Mouse (Mus musculus): Measurements from ENCODE around the gene Kel. TPM values are rescaled to one million over a fixed set of nuclear protein-coding genes. Genes with fewer than 3 reads are reported as not detected.

The Kel gene
- polyA plus RNA-seq (2015; fragmentation: Nextera tagmentation; extraction: Ambion mirVana), result 2.1 and 3.5 TPM in 2 replicates

DNA sequence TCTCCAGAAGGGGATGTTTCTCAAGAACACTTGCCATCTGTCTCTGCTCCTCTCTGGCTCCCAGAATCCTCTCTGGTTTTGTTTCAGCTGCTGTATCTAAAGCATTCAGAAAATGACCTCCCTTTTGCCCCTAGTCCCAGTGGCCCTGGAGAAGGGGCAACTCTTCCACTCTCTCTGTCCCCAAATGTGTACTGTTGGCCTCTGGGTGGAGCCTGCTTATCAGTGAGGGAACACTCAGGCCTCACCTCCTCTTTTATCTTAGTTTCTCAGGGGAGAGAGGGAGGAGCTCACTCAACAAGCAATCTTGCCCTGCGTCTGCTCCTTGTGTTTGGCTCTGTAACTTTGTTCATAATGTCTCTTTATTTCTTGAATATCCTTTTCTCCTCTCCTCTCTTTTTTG is at the start of gene Kel:
Kel (minus strand) TSS at position 217 of the 400 bp plus-strand sequence.
- Histone ChIP-seq H3K9ac (no peak within 1 kb of the TSS), H3K36me3 (no peaks in the 10 kb centered on the region), H3K27ac (no peak within 1 kb of the TSS), H3K9me3 (no peaks in the 10 kb centered on the region), H3K27me3 (no peaks in the 10 kb centered on the region), H3K4me1 (no peaks in the 10 kb centered on the region), H3K4me2 (replicated peaks) (no peak within 1 kb of the TSS), H3K4me3 (no peak within 1 kb of the TSS)
- peak; percentile 48; the same call in 1 of the 2 replicates for ATAC-seq (ENCODE audit: low FRiP score, low read depth)
- 44% methylated on average over 1 of the region's 1 CpGs for WGBS

DNA sequence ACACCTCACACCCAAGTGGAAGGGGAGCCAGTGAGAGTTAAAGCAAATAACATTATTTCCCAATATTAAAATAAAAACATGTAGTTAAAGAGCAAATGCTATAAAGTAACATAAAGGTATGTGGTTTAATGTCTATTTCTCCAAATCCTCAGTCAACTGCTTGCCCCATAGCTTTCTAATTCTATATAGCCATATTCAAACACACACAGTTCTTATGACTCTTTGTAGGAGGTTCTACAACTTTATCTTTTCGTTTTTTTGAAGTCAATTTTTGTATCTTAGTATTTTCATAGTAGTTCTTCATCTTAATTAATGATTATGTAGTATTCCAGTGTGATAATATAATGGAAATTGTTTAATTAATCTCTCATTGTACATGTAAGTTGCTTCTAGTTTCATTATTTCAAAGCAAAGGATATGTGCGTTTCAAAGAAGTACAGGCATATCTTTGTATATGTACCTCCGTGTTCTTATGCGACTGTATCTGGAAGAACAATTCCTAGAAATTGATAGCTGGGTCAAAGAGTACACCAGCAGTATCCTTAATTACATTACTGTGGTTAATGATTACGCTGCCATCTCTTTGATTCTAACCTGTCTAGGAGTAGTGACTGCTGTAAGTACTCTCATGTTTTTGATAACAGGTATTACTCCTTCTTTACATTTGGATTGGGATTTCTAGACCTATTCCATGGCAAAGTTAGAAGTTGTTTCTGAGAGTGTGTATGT is 40.7 kb upstream of the Kel start:
- Histone ChIP-seq H3K4me3 (no peak overlapping the region), H3K4me2 (replicated peaks) (no peak overlapping the region), H3K9ac (no peak overlapping the region), H3K9me3 (no peaks in the 10 kb centered on the region), H3K36me3 (no peaks in the 10 kb centered on the region), H3K27ac (no peak overlapping the region), H3K27me3 (no peaks in the 10 kb centered on the region), H3K4me1 (no peaks in the 10 kb centered on the region)
- 80% methylated on average over 5 of the region's 5 CpGs for WGBS
- no peak for ATAC-seq (ENCODE audit: low FRiP score, low read depth)

DNA sequence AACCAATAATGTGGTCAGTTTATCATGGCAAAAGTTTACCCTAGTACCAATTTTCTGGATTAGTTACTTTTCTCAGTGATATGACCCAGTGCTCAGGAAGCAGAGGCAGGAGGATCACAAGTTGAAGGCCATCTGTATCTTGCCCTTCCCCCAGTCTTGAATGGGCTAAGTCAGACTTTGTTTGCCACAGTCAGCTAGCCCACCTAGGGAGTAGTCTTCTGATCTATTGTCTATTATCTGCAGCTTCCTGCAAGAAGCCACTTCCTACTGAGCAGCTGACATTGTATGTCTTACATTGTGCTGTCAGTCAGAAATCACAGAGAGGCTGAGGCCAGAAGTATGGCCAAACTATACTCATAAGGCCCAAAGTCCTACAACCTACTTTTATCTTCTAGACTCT is 37.0 kb upstream of the Kel start:
- Histone ChIP-seq H3K4me3 (no peak overlapping the region), H3K27ac (no peak overlapping the region), H3K4me2 (replicated peaks) (no peak overlapping the region), H3K9ac (no peak overlapping the region), H3K36me3 (no peaks in the 10 kb centered on the region), H3K4me1 (no peaks in the 10 kb centered on the region), H3K9me3 (no peaks in the 10 kb centered on the region), H3K27me3 (no peaks in the 10 kb centered on the region)
- ATAC-seq (ENCODE audit: low FRiP score, low read depth), result no peak

DNA sequence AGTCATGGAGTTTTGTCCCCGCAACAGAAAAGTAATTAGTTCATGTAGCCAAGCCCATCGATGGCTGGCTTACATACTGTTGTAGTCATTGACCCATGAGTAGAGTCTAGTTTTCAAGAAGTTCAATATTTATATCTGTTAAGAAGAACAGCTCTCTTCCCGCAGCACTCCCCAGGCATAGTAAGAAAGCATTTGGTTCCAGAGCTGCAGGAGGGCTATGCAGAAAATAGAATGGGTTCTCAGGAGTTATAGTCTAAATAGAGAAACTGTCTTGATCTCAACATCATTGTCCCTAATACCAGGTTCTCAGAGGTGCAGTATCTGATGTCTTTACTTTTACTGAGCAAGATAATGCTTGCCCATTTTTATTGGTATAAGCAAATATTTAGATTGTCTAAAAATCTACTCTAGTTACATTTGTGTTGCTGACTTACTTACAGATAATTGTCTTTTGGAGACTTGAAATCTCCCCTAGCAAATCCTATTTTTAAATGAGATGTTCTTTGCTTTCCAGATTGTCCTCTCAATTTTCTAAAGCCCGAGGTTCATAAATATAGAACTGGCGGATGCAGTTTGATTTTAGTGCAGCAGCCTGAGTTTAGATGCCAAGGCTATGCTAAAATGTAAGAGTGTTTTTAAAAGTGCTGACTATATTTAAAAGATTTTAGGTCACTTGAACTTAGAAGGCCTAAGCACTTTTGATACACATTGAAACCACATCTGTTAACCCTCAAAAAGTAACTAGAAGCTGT is 30.8 kb upstream of the Kel start:
- Histone ChIP-seq H3K4me1 (no peaks in the 10 kb centered on the region), H3K9ac (no peak overlapping the region), H3K4me3 (no peak overlapping the region), H3K4me2 (replicated peaks) (no peak overlapping the region), H3K27me3 (no peaks in the 10 kb centered on the region), H3K27ac (no peak overlapping the region), H3K36me3 (no peaks in the 10 kb centered on the region), H3K9me3 (no peaks in the 10 kb centered on the region)
- no peak for ATAC-seq (ENCODE audit: low FRiP score, low read depth)
- 86% methylated on average over 5 of the region's 5 CpGs for WGBS

DNA sequence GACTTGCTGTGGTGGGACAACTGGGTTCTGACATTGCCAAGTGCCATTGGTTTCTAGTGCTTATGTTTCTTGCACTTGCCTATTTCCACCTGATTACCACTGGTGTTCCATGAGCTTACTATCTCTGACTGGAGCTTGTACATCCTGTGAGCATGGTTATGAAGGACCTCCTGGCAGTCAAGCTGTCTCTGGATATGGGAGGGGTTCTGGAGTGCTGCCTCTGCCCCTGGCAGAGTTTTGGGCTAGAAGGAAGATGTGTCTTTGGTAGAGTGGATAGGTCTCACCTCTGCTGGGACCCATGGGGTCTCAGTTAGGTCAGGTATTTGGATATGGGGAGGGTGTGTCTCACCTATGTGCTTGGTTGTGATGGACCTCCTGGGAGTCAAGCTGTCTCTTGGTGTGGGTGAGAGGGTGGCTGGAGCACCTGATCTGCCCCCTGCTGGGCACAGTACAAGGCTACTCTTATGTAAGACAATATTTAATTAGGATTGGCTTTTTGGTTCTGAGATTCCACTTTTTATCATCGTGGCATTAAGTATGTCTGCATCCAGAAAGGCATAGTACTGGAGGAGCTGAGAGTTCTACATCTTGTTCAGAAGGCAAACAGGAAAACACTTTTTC is 24.0 kb upstream of the Kel start:
- Histone ChIP-seq H3K4me1 (no peaks in the 10 kb centered on the region), H3K36me3 (no peaks in the 10 kb centered on the region), H3K27ac (no peak overlapping the region), H3K9ac (no peak overlapping the region), H3K27me3 (no peaks in the 10 kb centered on the region), H3K9me3 (no peaks in the 10 kb centered on the region), H3K4me2 (replicated peaks) (no peak overlapping the region), H3K4me3 (no peak overlapping the region)
- ATAC-seq (ENCODE audit: low FRiP score, low read depth), result no peak
- WGBS, result 84% methylated on average over 1 of the region's 1 CpGs

DNA sequence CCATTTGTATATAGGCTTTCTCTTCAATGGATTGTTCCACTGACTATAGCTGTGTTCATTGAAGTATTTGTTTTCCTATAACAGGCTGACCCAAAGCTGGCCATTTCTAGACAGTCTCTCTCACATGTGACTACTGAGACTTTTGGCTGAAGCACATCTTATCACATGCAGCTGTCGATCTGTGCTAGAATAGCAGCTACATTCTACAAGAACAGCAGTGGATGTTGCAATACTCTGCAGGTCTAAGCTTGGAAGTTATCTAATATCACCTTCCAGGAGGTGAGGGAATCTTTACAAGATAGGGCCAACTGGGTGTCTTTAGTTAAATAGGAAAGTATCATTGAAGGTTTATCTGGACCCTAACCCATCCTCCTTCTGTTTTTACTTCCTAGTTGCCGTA is 17.3 kb upstream of the Kel start:
- no peak overlapping the region for H3K27ac ChIP-seq
- no peaks in the 10 kb centered on the region for H3K36me3 ChIP-seq
- WGBS, result 86% methylated on average over 2 of the region's 2 CpGs
- no peak for ATAC-seq (ENCODE audit: low FRiP score, low read depth)
- no peak overlapping the region for H3K9ac ChIP-seq
- H3K9me3 ChIP-seq, result no peaks in the 10 kb centered on the region
- no peak overlapping the region for H3K4me3 ChIP-seq
- no peaks in the 10 kb centered on the region for H3K4me1 ChIP-seq
- H3K4me2 ChIP-seq (replicated peaks), result no peak overlapping the region
- no peaks in the 10 kb centered on the region for H3K27me3 ChIP-seq

DNA sequence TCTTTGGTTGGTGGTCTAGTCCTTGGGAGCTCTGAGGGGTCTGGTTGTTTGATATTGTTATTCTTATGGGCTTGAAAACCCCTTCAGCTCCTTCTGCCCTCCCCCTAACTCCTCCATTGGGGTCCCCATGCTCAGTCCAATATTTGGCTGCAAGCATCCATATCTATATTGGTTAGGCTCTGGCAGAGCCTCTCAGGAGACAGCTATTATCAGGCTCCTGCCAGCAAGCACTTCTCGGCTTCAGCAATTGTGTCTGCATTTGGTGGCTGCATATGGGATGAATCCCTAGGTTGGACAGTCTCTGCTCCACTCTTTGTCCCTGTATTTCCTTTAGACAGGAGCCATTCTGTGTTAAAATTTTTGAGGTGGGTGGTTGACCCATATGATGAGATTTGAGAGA is 6.1 kb upstream of the Kel start:
- Histone ChIP-seq H3K9me3 (no peaks in the 10 kb centered on the region), H3K9ac (no peak overlapping the region), H3K4me2 (replicated peaks) (no peak overlapping the region), H3K27me3 (no peaks in the 10 kb centered on the region), H3K4me1 (no peaks in the 10 kb centered on the region), H3K4me3 (no peak overlapping the region), H3K36me3 (no peaks in the 10 kb centered on the region), H3K27ac (no peak overlapping the region)
- WGBS, result 72% methylated on average over 1 of the region's 1 CpGs
- no peak for ATAC-seq (ENCODE audit: low FRiP score, low read depth)

DNA sequence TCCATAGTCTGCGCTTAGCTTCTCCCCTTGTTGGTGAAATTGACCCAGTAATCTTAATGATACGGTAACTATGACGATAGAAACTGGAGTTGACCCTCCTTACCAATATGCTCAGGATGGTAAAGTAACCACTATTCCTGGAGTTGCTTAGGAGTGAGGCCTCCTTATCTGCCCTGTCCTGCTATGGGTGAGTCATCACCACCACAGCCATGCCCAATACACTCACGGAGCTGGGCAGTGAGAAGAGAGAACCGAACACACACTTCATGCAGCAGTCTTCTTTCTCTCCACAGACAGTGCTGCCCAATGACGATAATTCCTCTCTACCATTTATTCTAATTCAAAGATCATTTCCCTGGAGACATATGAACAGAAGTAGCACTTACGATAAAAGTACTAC is 2.1 kb upstream of the Kel start:
- 90% methylated on average over 7 of the region's 7 CpGs for WGBS

DNA sequence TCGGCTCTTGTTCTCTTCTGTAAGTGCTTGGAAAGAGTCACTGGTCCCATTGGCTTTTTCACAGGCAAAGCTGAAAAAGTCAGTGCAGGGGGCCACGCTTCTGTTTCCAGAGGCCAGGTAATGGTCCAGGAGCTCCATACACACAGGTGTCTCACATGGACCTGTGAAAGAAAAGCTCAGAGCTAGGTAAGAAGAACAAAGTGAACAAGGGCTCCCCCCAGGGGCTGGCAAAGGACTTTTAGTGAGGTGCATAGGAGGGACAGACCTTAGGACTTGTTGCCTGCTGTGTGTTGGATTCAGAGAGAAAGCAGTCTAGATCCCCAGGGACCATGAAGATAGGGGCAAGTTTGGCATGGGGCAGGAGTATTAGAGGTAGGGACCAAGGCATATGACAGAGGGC is 1.2 kb downstream of the Kel start:
- H3K27ac ChIP-seq, result no peak overlapping the region
- H3K9ac ChIP-seq, result no peak overlapping the region
- no peak overlapping the region for H3K4me3 ChIP-seq
- no peaks in the 10 kb centered on the region for H3K9me3 ChIP-seq
- no peaks in the 10 kb centered on the region for H3K27me3 ChIP-seq
- H3K4me2 ChIP-seq (replicated peaks), result no peak overlapping the region
- no peaks in the 10 kb centered on the region for H3K36me3 ChIP-seq
- WGBS, result 80% methylated on average over 2 of the region's 2 CpGs
- no peak for ATAC-seq (ENCODE audit: low FRiP score, low read depth)
- no peaks in the 10 kb centered on the region for H3K4me1 ChIP-seq

More for the DNA sequence above, 2.1 kb upstream of the Kel start:
- ATAC-seq (ENCODE audit: low FRiP score, low read depth), result no peak
- no peak overlapping the region for H3K4me2 ChIP-seq (replicated peaks)
- no peaks in the 10 kb centered on the region for H3K9me3 ChIP-seq
- no peaks in the 10 kb centered on the region for H3K27me3 ChIP-seq
- H3K27ac ChIP-seq, result no peak overlapping the region
- H3K36me3 ChIP-seq, result no peaks in the 10 kb centered on the region
- no peak overlapping the region for H3K4me3 ChIP-seq
- H3K9ac ChIP-seq, result no peak overlapping the region
- no peaks in the 10 kb centered on the region for H3K4me1 ChIP-seq

DNA sequence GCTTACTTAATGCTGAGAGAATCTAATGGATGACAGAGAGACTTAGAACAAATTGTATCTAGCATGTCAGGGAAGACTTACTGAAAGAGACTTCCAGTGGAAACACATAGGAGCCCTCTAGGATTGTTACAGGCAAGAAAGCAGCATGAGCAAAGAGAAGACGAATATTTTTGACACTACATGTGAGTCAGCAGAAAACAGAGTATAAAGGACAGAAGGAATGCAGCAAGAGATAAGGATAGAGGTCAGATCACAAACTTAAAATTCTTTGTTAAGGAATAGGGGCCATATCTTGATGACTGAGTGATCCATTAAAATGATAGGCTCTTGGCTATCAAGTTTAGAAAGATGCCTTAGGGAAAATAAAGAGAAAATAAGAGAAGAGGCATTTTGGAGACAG is 2.9 kb downstream of the Kel start:
- 74% methylated on average over 1 of the region's 1 CpGs for WGBS
- Histone ChIP-seq H3K4me1 (no peaks in the 10 kb centered on the region), H3K9me3 (no peaks in the 10 kb centered on the region), H3K4me2 (replicated peaks) (no peak overlapping the region), H3K4me3 (no peak overlapping the region), H3K27ac (no peak overlapping the region), H3K36me3 (no peaks in the 10 kb centered on the region), H3K27me3 (no peaks in the 10 kb centered on the region), H3K9ac (no peak overlapping the region)
- no peak for ATAC-seq (ENCODE audit: low FRiP score, low read depth)

DNA sequence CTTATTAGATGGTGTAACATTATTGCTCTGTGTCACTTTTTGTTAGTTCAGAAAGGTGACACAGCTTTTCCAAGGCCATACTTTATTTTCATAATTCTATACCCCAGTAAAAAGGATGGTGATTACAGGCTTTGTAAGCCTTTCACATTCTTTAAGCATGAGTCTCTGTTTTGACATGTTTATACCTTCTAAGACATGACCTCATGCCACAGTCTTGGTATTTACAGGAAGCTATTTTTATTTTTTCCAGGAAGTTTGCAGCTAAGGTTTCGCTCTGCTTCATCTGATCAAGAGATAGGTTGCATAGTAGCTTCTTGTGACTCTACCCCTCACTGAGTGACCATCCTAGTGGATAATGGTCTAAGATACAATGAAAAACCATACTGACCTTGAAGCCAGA is 9.7 kb downstream of the Kel start:
- Histone ChIP-seq H3K36me3 (no peaks in the 10 kb centered on the region), H3K27ac (no peak overlapping the region), H3K4me3 (no peak overlapping the region), H3K4me2 (replicated peaks) (no peak overlapping the region), H3K4me1 (no peaks in the 10 kb centered on the region), H3K27me3 (no peaks in the 10 kb centered on the region), H3K9ac (no peak overlapping the region), H3K9me3 (no peaks in the 10 kb centered on the region)
- no peak for ATAC-seq (ENCODE audit: low FRiP score, low read depth)
- WGBS, result 81% methylated on average over 1 of the region's 1 CpGs

DNA sequence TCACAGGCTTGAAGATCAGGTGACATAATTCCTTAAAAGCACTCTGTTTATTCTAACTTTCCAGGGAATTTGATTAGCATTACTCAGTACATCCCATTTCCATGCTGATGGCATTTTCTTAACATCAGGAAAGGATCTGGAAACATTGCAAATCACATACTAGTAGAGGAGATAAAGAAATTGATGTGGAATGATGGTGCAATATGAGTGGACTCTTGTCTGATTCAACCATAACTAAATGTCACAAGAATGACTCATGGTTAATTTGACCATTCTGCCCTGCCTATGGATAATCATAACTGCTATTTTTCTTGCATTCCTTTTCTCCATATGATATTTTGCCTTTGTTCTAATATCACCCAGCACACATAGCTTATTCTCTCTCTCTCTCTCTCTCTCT is 11.9 kb downstream of the Kel start:
- H3K9me3 ChIP-seq, result no peaks in the 10 kb centered on the region
- no peak overlapping the region for H3K27ac ChIP-seq
- no peak overlapping the region for H3K4me3 ChIP-seq
- H3K9ac ChIP-seq, result no peak overlapping the region
- no peaks in the 10 kb centered on the region for H3K36me3 ChIP-seq
- no peaks in the 10 kb centered on the region for H3K27me3 ChIP-seq
- no peak for ATAC-seq (ENCODE audit: low FRiP score, low read depth)
- no peaks in the 10 kb centered on the region for H3K4me1 ChIP-seq
- no peak overlapping the region for H3K4me2 ChIP-seq (replicated peaks)
